Mouse (Mus musculus): Measurements from ENCODE around the gene Rpl39. TPM values are rescaled to one million over a fixed set of nuclear protein-coding genes. Genes with fewer than 3 reads are reported as not detected.
A peak's percentile ranks its signal among the peaks of the same experiment; 100 is the strongest.
"Not testable (repeated sequence)": the region's sequence is repeated elsewhere in the genome, so short reads cannot be mapped to it uniquely, and the experiment has no call there.

Rpl39 gene
- polyA plus RNA-seq, 1 experiment from 2014 or later, result 433 TPM

DNA sequence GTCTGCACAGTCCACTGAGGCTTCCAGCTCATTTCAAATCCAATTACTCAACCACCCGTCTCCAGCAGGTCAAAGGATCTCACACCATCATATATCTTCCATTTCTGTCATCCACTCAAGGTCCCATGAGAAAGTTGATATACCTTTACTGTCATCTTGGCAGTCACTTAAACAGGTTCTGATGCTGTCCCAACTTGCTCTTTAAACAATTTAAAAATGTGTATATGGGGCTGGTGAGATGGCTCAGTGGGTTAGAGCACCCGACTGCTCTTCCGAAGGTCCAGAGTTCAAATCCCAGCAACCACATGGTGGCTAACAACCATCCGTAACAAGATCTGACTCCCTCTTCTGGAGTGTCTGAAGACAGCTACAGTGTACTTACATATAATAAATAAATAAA, 4.9 kb downstream of the Rpl39 start:
- H3K27ac ChIP-seq (ENCODE audit: low read depth, low read length); ATAC-seq; H3K27me3 ChIP-seq (replicated peaks; ENCODE audit: control insufficient read depth, insufficient read depth, low read length); H3K4me3 ChIP-seq (ENCODE audit: low read depth, low read length); H3K9me3 ChIP-seq (replicated peaks; ENCODE audit: control insufficient read depth, low read length); H3K9ac ChIP-seq (ENCODE audit: low read length); H3K4me2 ChIP-seq (ENCODE audit: low read length); H3K4me1 ChIP-seq (ENCODE audit: control insufficient read depth, insufficient read depth, low read length); DNase-seq (ENCODE audit: low spot score): not testable (repeated sequence)
- H3K36me3 ChIP-seq (ENCODE audit: control insufficient read depth, insufficient read depth, low read length), result peaks cover 15% of the 10 kb centered on the region
- WGBS, result 68% methylated on average over 3 of the region's 4 CpGs

DNA sequence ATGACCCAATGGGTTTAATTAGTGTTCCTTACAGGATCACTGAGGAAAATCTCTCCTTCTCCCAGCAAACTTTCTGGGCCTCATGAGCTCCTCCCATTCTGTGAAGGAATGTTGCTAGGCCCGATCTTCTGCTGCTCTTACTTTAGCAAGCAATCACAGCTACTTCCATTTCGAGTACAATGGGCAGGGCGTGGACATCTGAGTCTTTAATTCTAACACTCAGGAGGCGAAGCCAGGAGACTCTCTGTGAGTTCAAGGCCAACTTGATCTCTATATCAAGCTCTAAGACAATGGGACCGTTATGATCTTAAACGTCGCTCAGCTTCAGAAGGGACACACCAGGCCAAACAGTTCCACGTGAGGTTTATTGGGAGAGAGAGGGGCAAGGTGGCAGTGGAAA, 8.6 kb downstream of the Rpl39 start:
- peaks cover 5% of the 10 kb centered on the region for H3K36me3 ChIP-seq (ENCODE audit: control insufficient read depth, insufficient read depth, low read length)
- WGBS, result 78% methylated on average over 8 of the region's 8 CpGs
- no peaks in the 10 kb centered on the region for H3K9me3 ChIP-seq (replicated peaks; ENCODE audit: control insufficient read depth, low read length)
- no peaks in the 10 kb centered on the region for H3K27me3 ChIP-seq (replicated peaks; ENCODE audit: control insufficient read depth, insufficient read depth, low read length)
- ATAC-seq (no peak), DNase-seq (ENCODE audit: low spot score) (no peak)
- H3K4me1 ChIP-seq (ENCODE audit: control insufficient read depth, insufficient read depth, low read length), result no peaks in the 10 kb centered on the region
- H3K27ac ChIP-seq (ENCODE audit: low read depth, low read length), result no peak overlapping the region
- H3K4me3 ChIP-seq (ENCODE audit: low read depth, low read length), result no peak overlapping the region
- no peak overlapping the region for H3K9ac ChIP-seq (ENCODE audit: low read length)
- no peak overlapping the region for H3K4me2 ChIP-seq (ENCODE audit: low read length)

DNA sequence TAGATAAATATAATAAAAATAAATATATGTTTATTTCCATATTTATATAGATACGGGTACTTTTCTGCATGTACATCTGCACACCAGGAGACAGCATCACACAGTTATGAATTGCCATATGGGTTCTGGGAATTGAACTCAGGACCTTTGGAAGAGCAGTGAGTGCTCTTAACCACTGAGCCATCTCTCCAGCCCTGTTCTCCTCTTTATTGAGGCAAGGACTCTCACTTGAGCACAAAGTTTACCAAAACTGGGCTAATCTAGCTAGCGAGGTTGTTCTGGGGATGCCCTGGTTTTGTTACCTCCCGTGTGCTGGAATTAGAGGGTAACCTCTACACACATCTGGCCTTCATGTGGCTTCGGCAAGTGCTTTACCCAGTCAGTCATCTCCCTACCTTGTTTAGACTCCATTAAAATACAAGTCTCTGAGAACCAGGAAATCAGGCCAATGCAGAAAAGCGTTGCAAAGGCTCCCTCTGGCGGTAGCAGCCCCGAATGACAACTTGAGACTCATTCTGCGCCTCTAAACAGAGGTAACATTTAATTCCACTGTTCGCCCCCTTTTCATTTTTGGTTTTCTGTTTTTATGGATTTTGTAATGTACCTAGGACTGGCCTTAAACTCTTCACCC, 10.8 kb downstream of the Rpl39 start:
- no peak overlapping the region for H3K4me3 ChIP-seq (ENCODE audit: low read depth, low read length)
- no peak overlapping the region for H3K9ac ChIP-seq (ENCODE audit: low read length)
- H3K4me2 ChIP-seq (ENCODE audit: low read length), result no peak overlapping the region
- DNase-seq (ENCODE audit: low spot score), result peak; percentile 71
- 39% methylated on average over 9 of the region's 9 CpGs for WGBS
- no peaks in the 10 kb centered on the region for H3K9me3 ChIP-seq (replicated peaks; ENCODE audit: control insufficient read depth, low read length)
- no peak overlapping the region for H3K27ac ChIP-seq (ENCODE audit: low read depth, low read length)
- H3K27me3 ChIP-seq (replicated peaks; ENCODE audit: control insufficient read depth, insufficient read depth, low read length), result no peaks in the 10 kb centered on the region
- H3K36me3 ChIP-seq (ENCODE audit: control insufficient read depth, insufficient read depth, low read length), result no peaks in the 10 kb centered on the region
- ATAC-seq, result no peak
- no peaks in the 10 kb centered on the region for H3K4me1 ChIP-seq (ENCODE audit: control insufficient read depth, insufficient read depth, low read length)

DNA sequence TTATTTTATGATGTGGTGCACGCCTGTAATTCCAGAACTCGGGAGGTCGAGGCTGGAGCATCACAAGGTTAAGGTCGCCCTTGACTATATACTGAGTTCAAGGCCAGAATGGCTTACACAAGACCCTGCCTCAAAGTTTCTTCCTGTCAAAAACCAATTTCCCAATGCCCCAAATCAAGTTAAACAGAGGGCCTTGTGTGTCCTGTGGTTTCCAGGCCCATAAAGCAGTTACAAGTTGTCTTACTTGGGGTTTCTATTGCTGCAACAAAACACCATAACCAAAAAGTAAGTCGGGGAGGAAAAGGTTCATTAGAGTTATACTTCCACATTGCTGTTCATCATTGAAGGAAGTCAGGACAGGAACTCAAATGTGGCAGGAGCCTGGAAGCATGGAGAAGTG, 16.4 kb downstream of the Rpl39 start:
- 89% methylated on average over 5 of the region's 5 CpGs for WGBS
- no peak overlapping the region for H3K9ac ChIP-seq (ENCODE audit: low read length)
- DNase-seq (ENCODE audit: low spot score) (no peak), ATAC-seq (no peak)
- H3K36me3 ChIP-seq (ENCODE audit: control insufficient read depth, insufficient read depth, low read length), result no peaks in the 10 kb centered on the region
- no peak overlapping the region for H3K27ac ChIP-seq (ENCODE audit: low read depth, low read length)
- no peaks in the 10 kb centered on the region for H3K9me3 ChIP-seq (replicated peaks; ENCODE audit: control insufficient read depth, low read length)
- H3K4me1 ChIP-seq (ENCODE audit: control insufficient read depth, insufficient read depth, low read length), result no peaks in the 10 kb centered on the region
- H3K4me2 ChIP-seq (ENCODE audit: low read length), result no peak overlapping the region
- no peak overlapping the region for H3K4me3 ChIP-seq (ENCODE audit: low read depth, low read length)
- no peaks in the 10 kb centered on the region for H3K27me3 ChIP-seq (replicated peaks; ENCODE audit: control insufficient read depth, insufficient read depth, low read length)

DNA sequence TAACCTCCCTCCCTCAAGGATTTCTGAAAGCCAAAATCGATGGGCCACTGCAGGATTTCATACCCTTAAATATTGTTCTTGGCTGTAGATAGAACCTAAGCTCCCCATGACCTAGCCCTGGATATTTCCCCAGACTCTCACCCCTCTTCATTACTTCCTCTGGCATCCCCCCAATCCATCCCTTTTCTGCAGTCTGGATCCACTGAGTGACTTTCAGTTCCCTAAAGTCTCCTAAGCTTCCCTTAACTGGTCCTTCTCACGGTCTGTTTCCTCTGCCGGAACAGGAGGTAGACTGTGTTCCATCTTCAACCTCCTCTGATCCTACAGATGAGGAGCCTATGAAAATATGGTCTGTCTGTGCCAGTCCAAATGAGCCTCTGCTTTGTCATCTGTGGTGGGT, 17.9 kb downstream of the Rpl39 start:
- DNase-seq (ENCODE audit: low spot score) (no peak), ATAC-seq (no peak)
- Histone ChIP-seq H3K4me3 (ENCODE audit: low read depth, low read length) (no peak overlapping the region), H3K36me3 (ENCODE audit: control insufficient read depth, insufficient read depth, low read length) (no peaks in the 10 kb centered on the region), H3K4me2 (ENCODE audit: low read length) (no peak overlapping the region), H3K4me1 (ENCODE audit: control insufficient read depth, insufficient read depth, low read length) (no peaks in the 10 kb centered on the region), H3K27ac (ENCODE audit: low read depth, low read length) (no peak overlapping the region), H3K9me3 (replicated peaks; ENCODE audit: control insufficient read depth, low read length) (no peaks in the 10 kb centered on the region), H3K27me3 (replicated peaks; ENCODE audit: control insufficient read depth, insufficient read depth, low read length) (no peaks in the 10 kb centered on the region), H3K9ac (ENCODE audit: low read length) (no peak overlapping the region)
- 90% methylated on average over 3 of the region's 3 CpGs for WGBS

DNA sequence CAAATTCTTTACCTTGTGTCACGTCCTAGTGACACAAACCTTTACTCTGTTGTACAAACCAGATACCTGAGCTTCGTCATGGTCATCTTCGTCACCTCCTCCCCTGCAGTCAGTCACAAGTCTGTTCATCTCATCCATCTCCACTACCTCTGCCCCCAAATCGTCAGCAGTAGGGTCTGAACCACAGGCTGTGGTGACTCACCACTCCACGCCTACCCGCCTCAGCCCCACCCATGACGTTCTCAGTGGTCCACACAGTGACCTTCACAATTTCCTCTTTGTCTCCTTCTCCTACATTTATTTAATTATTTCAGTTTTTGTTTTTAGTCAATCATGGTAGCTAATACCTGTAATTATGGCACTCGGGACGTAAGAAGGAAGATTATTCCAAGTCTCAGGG, 21.3 kb downstream of the Rpl39 start:
- 88% methylated on average over 9 of the region's 9 CpGs for WGBS
- H3K27me3 ChIP-seq (replicated peaks; ENCODE audit: control insufficient read depth, insufficient read depth, low read length), result no peaks in the 10 kb centered on the region
- H3K9ac ChIP-seq (ENCODE audit: low read length), result no peak overlapping the region
- H3K27ac ChIP-seq (ENCODE audit: low read depth, low read length), result no peak overlapping the region
- DNase-seq (ENCODE audit: low spot score), result no peak
- H3K36me3 ChIP-seq (ENCODE audit: control insufficient read depth, insufficient read depth, low read length), result no peaks in the 10 kb centered on the region
- no peak overlapping the region for H3K4me3 ChIP-seq (ENCODE audit: low read depth, low read length)
- no peak overlapping the region for H3K4me2 ChIP-seq (ENCODE audit: low read length)
- no peaks in the 10 kb centered on the region for H3K4me1 ChIP-seq (ENCODE audit: control insufficient read depth, insufficient read depth, low read length)
- no peaks in the 10 kb centered on the region for H3K9me3 ChIP-seq (replicated peaks; ENCODE audit: control insufficient read depth, low read length)
- ATAC-seq, result no peak

DNA sequence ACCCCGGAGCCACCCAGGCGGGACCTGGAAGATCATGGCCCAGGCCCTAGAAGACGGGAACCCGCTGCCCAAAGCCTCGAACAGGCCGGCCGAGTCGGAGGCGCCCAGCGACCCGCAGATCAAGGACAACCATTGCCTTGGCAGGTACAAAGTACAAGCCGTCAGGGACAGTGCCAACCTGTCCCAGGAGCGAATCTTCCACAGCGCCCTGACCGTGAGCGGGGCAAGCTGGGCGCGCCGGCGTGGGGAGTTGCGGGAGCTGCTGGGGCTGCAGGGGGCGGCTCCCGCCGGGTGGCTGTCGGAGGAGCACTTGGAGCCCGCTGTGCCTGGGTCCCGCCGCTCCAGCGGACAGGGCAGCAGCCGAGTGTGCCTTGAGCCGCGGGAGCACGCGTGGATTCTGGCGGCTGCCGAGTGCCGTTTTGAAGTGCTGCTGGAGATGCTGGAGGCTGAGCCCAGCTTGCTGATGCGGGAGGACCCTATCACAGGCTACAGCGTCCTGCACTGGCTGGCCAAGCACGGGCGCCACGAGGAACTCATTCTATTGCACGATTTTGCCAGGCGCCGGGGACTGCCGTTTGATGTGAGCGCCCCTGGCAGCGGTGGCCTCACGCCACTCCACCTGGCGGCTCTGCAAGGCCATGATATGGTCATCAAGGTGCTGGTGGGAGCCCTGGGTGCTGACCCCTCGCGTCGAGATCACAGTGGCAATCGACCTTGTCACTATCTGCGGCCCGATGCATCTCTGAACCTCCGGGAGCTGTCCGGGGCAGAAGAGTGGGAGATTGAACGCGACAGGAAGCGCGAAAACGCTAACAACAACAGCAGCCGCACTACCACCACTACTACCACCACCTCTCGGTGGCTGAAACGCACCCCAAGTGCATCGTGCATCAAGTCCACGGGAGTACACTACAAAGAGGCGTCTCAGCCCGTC, 36.0 kb downstream of the Rpl39 start:
- Histone ChIP-seq H3K27me3 (replicated peaks; ENCODE audit: control insufficient read depth, insufficient read depth, low read length) (no peaks in the 10 kb centered on the region; the same call in 1 of the 2 replicates), H3K4me1 (ENCODE audit: control insufficient read depth, insufficient read depth, low read length) (no peaks in the 10 kb centered on the region), H3K4me3 (ENCODE audit: low read depth, low read length) (peak overlapping the region; percentile 29), H3K36me3 (ENCODE audit: control insufficient read depth, insufficient read depth, low read length) (no peaks in the 10 kb centered on the region), H3K4me2 (ENCODE audit: low read length) (peak overlapping the region; percentile 63), H3K27ac (ENCODE audit: low read depth, low read length) (no peak overlapping the region), H3K9me3 (replicated peaks; ENCODE audit: control insufficient read depth, low read length) (no peaks in the 10 kb centered on the region), H3K9ac (ENCODE audit: low read length) (peak overlapping the region; percentile 35; the same call in 1 of the 2 replicates)
- 28% methylated on average over 67 of the region's 70 CpGs for WGBS
- ATAC-seq (no peak), DNase-seq (ENCODE audit: low spot score) (no peak)

DNA sequence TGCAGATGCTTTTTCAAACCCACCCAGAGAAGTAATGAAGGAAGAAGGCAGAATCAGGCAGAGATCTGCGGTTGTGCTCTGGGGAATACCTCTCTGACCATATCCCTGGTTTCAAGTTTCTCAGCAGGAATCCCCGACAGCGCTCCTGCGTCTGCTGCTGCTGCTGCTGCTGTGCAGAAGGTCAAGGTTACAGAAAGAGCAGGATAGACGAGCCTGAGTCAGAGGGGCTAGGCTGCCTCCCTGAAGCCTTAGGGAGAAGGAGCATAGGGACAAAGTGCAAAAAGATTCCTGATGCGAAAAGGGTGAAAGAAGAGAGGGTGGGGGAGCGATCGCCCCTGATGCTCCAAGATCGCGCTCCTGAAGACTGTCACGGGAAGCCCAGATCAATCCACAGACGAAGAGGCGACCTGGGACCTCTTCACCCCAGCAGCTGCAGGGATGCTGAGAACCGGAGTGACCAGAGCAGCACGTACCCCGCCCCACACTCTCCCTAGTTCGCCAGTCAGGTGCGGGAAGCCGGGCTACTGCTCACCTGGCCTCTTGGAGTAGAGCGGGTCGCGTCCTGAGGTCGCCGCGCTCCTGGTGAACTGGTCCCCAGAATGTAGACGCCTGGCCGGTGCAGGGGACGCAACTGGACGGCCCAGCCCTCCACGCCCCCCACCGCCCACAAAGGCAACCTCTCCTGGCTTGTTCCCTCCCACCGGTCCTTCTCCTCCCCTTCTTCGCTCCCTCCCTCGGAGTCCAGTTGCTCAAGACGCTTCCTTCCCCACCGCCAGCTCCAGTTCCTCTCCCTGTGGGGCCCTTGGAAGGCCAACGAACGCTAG, 36.9 kb downstream of the Rpl39 start, which contains the start of gene Sowahd:
Sowahd (plus strand) TSS at position 780 of the 824 bp plus-strand sequence.
- Histone ChIP-seq H3K36me3 (ENCODE audit: control insufficient read depth, insufficient read depth, low read length) (no peaks in the 10 kb centered on the region), H3K4me1 (ENCODE audit: control insufficient read depth, insufficient read depth, low read length) (no peaks in the 10 kb centered on the region), H3K4me2 (ENCODE audit: low read length) (peak within 1 kb of the TSS; percentile 63), H3K27ac (ENCODE audit: low read depth, low read length) (no peak within 1 kb of the TSS), H3K27me3 (replicated peaks; ENCODE audit: control insufficient read depth, insufficient read depth, low read length) (no peaks in the 10 kb centered on the region; the same call in 1 of the 2 replicates), H3K9ac (ENCODE audit: low read length) (peak within 1 kb of the TSS; percentile 35; the same call in 1 of the 2 replicates), H3K9me3 (replicated peaks; ENCODE audit: control insufficient read depth, low read length) (no peaks in the 10 kb centered on the region), H3K4me3 (ENCODE audit: low read depth, low read length) (peak within 1 kb of the TSS; percentile 29)
- ATAC-seq (no peak), DNase-seq (ENCODE audit: low spot score) (no peak)
- 27% methylated on average over 37 of the region's 38 CpGs for WGBS

Data from forebrain, embryonic 14.5 days (tissue).